Mouse (Mus musculus) layer of hippocampus, postnatal 36 days (tissue): ENCODE data around the gene Fbxl21. TPM values are rescaled to one million over a fixed set of nuclear protein-coding genes. Genes with fewer than 3 reads are reported as not detected.

ENCODE experiments used
- DNase-seq, 2 experiments: peaks; one replicate each; pipeline ENCODE4 v3.0.0; 2022
- total RNA-seq, 2 experiments: library from RNA; stranded (reverse); gene quantifications; 2 replicates each; pipeline ENCODE4 v1.2.3; 2021

Fbxl21 gene
- total RNA-seq, 2 experiments from 2014 or later, result 5.1 to 6.1 TPM

DNA sequence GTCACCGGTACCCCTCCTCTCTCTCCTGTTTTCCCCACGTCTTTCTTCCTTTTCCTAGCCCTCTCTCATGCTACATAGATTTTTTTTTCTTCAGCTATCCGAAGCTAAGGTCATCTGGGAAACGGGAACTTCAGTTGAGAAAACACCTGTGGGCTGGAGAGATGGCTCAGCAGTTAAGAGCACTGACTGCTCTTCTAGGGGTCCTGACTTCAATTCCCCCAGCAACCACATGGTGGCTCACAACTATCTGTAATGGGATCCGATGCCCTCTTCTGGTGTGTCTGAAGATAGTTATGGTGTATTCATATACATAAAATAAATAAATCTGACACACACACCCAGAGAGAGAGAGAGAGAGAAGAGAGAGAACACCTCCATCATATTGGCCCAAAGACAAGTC is 13.3 kb downstream of the Fbxl21 start:
- DNase-seq, result no peak

DNA sequence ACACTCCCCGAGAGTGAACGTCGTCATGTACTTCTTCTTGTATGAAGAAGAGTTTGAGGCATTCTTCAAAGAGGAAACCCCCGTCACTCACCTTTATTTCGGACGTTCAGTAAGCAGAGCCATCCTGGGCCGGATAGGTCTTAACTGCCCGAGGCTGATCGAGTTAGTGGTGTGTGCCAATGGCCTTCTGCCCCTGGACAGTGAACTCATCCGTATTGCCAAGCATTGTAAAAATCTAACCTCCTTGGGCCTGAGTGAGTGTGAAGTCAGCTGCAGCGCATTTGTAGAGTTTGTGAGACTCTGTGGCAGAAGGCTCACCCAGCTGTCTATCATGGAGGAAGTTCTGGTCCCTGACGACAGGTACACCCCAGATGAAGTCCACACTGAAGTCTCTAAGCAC is 14.8 kb downstream of the Fbxl21 start:
- DNase-seq, result no peak

DNA sequence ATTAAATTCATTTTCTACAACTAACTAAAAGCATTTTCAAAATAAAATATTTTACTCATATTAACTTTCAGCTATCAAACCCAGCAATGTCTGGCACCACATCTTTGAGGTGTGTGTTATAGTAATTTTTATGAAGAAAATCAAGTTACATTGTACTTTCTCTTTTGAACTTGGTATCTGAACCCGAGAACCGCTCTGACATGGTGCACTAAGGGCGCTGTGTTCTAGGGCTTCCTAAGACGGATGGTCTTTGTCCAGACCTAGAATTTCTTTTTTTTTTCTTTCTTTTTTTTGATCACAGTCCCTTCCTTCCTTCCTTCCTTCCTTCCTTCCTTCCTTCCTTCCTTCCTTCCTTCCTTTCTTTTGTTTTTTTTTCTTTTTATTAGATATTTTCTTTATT is 17.6 kb downstream of the Fbxl21 start:
- peak in 1 of 2 experiments; percentile 11 for DNase-seq

- DNase-seq, result no peak
Observed at GRCm38 (mm10) chr13:56543805-56544204, 21.5 kb downstream of the Fbxl21 start.

- no peak for DNase-seq
Observed at GRCm38 (mm10) chr13:56544956-56545355, 22.7 kb downstream of the Fbxl21 start.

DNA sequence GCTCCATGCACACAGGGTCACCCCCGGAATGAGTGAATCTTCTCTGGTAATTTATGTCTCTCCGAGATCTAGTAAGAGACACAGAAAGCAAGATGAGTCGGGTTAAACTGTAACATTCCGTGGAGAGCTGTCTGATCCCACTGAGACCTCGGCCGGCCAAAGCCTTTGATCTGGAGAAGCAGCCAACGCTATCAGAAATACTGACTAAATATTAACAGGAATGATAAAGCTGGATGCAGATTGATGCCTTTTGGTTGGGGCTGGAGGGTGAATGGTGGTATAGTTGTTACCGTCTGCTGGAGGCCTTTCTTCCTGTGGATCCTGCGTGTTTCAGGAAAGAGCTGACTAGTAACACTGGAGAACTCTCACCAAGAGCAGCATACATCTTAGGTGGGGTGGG is 26.1 kb downstream of the Fbxl21 start, which contains the start of gene Lect2:
Lect2 (minus strand) TSS at position 102 of the 400 bp plus-strand sequence.
- no peak for DNase-seq

GRCm38 (mm10) chr13:56549364-56549763 is 27.1 kb downstream of the Fbxl21 start:
- DNase-seq, result no peak

DNA sequence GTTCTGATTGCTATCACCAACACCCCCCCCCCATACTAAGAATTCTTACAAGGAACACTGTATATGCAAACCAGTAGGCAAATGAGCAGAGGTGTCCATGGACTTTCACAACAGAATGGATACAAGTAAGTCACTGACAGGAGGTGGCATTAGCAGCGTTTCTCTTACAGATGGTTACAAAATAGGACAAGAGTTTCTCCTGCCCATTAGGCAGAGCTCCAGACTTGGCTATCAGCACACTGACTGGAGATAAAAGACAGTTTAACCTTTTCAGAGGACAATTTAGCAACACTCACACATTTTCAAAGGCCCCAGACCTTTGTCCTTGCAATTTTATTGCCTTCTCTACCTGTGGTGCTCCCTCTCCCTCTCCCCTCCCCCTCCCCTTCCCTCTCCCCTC is 28.3 kb downstream of the Fbxl21 start:
- no peak for DNase-seq

DNA sequence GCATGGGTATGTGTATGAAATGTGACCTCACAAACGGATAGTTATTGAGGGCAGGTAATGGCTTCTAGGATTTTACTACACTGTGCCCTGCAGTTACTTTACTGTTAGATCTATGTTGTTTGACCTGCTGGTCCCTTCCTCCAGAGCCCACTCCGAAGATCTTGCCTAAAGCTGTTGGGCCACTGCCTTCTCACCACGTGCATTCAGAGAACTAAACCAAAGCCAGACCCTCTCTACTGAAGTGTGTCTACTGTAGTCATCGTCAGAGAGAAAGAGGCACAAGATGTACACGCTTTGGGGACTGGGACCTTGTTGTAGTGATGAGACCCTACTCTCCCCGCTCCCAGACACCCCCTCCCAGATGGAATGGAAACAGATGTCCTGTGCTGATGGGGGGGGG is 29.4 kb downstream of the Fbxl21 start:
- DNase-seq, result no peak

DNA sequence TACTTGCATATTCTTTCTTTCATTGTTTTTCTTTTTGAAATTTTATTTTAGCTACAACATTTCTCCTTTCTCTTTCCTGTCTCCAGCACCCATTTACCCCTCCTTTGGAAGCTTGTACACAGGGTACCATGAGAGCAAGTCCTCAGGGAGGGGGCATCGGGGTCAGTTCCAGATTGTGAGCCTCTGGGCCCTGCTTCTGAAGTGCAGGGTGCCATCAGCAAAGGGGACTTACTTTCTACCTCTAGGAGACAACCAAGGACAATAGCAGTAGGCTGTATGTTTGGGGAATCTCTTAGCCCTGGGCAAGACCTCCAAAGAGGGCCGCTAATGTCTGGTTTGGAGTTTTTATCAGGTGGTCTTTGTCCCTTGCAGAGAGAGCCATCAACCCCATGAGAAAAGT is 31.7 kb downstream of the Fbxl21 start:
- DNase-seq, result no peak

- DNase-seq, result peak in 1 of 2 experiments; percentile 33
Observed at GRCm38 (mm10) chr13:56554409-56554808, 32.1 kb downstream of the Fbxl21 start.

- DNase-seq, result no peak
Observed at GRCm38 (mm10) chr13:56555957-56556356, 33.7 kb downstream of the Fbxl21 start.

- DNase-seq, result no peak
Observed at GRCm38 (mm10) chr13:56556701-56557100, 34.4 kb downstream of the Fbxl21 start.

DNA sequence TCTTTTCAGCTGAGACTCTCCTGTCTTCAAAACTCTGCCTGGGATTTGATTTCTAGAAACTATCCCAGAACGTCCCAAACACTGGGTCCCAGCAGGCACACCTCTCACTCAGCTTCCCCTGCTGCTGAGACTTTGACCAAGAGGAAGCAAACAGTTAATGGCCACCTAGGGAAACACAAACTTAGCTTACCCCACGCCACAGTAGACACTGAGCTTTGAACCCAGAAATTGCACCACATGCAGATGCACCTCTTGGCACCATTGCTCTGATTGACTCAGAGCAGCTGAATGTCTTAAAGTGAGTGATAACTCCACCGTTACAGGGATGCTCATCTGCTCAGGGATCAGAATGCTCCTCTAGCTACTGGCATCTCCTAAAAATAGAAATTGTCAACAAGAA is 36.5 kb downstream of the Fbxl21 start:
- DNase-seq, result no peak

- DNase-seq, result no peak
Observed at GRCm38 (mm10) chr13:56559841-56560370, 37.6 kb downstream of the Fbxl21 start.

DNA sequence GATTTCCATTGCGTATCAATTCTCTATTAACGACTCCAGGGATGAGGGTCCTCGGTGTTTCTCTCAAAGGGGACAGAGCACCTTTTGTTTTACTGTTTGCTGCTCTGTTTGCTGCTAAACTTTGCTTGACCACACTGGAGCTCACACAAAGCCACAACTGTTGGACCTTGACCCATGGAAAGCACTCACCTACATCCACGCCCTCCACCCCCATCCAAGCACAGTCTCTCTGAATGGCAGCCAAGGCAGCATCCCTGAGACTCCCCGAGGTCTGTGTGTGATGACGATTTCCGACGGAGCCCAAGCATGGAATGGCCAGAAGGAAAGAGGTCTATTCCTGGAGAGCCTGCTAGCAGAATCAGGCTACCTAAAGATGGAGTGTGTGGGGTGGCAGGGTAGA is 38.9 kb downstream of the Fbxl21 start:
- no peak for DNase-seq

DNA sequence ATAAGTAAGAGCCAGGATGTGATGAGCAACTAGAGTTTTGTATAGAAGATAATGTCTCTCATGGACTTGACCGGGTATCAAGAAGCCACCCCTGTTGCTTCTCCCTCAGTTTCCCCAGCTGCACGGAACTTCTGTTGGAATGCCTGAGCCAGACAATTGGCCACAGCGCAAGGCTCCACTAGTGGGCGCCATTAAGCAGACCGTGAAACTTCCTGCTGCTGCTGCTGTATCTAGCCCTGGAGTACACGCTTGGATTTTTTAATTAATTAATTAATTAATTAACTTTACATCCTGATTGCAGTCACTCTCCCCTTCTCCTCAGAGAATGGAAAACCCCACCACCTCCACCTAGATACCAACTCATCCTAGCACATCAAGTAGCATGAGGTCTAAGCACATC is 40.8 kb downstream of the Fbxl21 start:
- DNase-seq, result peak in 1 of 2 experiments; percentile 20

DNA sequence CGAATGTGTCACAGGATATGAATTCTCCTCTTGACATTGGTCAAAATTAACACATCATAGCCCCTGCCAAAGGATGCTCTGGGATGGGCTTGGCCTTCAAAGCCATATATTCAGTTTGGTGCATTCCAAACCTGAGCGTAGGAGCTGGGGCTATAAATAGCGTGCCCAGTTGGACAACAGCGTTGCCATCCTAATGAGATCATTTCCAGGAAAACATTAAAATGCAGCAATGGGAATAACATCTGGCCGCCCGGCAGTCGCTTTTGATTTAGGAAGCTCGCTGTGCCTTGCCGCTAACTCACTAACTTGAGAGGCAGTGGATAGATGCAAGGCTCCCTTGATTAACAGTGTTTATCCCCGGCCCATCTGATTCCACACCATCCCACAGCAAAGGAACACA is 44.1 kb downstream of the Fbxl21 start:
- no peak for DNase-seq

GRCm38 (mm10) chr13:56571645-56572044 is 49.4 kb downstream of the Fbxl21 start:
- no peak for DNase-seq

GRCm38 (mm10) chr13:56575074-56575473 is 52.8 kb downstream of the Fbxl21 start:
- DNase-seq, result no peak

DNA sequence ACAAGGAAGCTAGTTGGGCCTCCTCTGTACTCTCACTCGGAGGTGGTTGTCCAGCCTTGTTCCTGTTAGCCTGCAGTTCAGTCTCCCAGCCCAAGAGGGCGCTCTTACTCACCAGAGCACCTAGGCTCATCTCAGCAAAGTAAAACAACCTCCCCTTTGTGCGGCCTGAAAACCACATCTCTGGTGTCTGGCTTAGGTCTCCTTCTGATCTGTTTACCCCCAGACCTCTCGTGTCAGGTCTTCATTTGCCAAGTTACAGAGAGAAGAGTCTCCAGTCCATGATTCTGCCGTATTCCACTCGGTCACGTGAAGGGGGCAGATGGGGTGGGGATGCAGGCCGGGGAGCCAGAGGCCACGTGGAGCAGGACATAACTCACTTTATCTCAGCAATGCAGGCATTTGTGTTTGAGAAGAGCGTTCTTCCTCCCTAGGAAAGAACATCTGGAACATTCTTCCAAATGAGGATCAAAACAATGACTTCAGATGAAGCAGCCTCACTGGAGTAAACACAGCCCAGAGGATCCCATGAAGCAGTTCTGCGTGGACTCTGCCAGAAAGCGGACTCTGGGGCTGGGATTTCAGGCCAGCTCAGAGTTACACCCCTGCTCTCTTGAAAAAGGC is 53.5 kb downstream of the Fbxl21 start:
- peak; percentile 49 for DNase-seq

- no peak for DNase-seq
Observed at GRCm38 (mm10) chr13:56578097-56578496, 55.8 kb downstream of the Fbxl21 start.

DNA sequence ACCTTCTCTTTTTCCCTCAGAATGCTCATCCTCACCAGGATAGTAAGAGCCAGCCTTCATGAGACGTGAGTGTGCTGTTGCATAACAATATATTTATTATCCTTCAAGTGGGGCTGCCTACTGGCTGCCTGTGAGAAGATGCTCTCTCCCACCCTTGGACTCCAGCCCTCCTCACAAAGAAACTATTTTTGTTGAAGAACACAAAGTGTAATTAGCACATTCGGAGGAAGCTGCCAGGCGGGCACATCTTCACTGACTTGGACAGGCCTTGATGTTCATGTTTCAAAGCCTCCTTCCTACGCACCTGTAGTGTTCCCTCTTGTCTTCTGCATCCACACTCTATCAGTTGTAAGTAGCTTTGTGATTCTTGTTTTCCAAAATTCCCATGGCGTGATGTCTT is 58.2 kb downstream of the Fbxl21 start:
- DNase-seq, result no peak

GRCm38 (mm10) chr13:56581512-56581911 is 59.2 kb downstream of the Fbxl21 start:
- peak in 1 of 2 experiments; percentile 19 for DNase-seq

- peak; percentile 35 to 45 for DNase-seq
Observed at GRCm38 (mm10) chr13:56581961-56582434, 59.7 kb downstream of the Fbxl21 start.
